Mouse (Mus musculus) 416B (cell line): ENCODE results near the gene Zp1.

Source experiments
- DNase-seq: peaks from one replicate; pipeline ENCODE4 v3.0.0; 2011; ENCODE audit warnings: low read depth

Zp1 gene

DNA sequence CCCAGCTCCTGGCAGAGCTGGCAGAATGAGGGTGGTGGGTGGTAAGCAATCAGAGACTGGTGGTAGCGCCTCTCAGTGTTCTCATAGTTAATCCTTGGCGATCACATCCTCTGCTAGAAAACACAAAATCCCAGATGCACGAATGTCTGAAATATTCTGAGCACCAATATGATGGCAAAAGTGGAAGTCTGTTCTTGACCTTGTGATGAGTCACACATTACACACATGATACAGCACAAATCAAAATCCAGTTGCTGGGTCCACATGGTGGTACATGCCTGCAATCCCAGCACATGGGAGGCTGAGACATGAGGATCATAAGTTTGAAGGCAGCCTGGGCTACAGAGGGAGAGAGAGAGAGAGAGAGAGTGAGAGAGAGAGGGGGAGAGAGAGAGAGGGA is 626 bp upstream of the Zp1 start:
- DNase-seq = peak; percentile 23

DNA sequence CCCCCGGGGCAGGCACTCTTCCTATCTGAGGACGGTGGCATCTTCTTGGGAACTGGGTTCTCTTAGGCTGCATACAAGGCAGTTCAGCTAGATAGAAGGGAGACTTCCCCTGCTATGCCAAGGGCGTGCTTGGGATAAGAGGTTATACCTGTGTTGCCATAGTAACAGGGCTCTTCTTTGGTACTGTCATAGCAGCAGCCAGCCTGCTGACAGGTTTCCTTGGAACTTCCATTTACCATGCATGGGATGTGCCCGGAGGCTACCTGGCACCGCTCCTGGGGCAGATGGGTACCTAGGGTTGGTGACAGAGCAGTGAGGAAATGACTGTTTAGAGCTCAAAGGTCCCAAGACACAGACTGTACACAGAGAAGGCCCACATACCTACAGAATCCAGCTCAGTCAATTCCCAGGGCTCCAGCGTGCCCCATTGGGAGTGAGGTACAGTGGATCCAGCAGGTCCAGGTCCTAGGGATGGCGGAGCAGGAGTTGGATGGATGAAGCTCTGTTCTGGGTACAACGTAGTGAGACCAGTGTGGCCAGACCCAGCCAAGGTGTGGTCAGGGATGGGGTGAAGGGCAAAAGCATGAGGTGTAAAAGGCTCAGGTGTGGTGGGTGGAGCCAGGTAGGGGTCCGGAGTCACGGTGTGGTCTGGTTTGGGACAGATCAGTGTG is 2.0 kb downstream of the Zp1 start:
- DNase-seq = no peak

DNA sequence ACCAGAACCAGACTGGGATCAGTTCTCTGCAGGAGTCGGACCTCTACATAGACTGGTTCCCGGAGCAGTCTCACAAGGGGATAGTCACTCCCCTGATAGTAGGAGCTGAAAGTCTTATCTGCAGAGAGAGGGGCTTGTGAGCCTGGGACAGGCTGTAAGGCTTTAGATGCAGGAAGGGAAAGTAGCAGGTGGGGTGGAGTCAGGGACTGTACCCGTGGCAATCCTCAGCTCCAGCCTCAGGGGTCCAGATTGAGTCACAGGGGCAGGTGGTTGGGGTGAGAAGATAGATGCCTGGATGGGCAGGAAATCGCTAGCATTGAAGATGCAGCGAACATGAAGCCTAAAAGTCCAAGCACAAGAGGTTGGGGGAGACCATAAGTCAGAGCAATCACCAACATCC is 3.9 kb downstream of the Zp1 start:
- DNase-seq = no peak

DNA sequence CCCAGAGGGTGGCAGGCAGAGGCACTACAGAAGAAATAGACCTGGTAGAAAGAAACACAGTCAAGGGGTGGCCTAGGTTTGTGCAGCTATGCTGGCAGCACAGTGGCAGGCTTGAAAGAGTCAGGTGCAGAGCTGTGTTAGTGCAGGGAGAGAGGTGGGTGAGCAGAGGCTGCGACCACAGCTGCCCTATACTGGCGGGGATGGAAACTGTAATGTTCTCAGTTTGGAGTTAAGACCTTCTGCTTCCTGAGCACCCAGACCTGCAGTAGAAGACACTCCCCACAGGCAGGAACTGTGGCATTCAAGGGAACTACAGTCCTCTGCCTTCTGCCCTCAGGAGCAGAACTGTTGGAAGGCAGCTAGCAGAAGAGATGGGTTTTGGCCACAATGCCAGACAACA is 5.6 kb downstream of the Zp1 start:
- DNase-seq = no peak

DNA sequence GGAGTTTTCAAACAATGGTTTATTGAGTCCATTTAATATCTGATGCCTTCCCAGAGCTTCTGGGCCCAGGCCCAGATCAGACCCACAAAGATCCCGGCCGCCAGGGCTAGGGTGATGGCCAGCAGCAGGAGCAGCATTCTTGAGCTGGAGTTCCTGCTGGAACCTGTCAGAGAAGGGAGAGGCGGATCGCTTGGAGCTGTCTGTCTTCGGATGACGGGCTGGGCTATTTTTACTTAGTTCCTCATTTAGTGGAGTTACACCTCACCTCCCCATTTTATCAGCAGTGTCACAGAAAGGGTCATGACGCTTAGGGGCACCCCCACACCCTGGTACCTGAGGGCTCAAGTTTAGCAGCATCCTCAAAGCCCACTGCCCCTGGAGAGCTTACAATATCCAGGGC is 6.1 kb downstream of the Zp1 start:
- DNase-seq = no peak

DNA sequence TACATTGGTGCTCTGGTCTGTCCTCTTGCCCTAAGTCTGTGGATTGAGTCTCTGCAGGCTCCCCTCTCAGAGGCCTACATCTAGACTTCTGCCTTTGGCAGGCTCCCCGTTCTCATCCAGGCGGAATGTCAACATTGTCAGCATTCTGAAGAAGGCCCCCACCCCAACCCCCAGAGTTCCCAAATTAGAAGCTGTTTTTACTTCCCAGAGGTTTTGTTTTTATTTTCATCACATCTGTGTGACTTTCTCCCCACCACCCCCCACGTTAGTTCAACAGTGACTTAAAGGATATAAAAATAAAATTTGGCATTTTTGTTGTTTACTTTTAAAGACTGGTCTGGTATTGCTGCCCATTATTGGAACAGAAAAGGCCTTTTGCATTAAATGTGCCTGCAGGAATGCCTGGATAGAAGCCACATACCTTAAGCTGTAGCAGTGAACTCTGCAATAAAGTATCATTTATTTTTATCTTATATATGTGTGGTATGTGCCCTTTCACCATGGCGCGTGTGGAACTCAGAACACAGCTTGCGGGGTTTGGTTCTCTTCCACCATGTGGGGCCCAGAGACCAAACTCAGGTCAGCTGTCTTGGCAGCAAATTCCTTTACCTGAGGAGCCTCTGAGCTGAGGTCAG is 11.2 kb downstream of the Zp1 start:
- DNase-seq = no peak

DNA sequence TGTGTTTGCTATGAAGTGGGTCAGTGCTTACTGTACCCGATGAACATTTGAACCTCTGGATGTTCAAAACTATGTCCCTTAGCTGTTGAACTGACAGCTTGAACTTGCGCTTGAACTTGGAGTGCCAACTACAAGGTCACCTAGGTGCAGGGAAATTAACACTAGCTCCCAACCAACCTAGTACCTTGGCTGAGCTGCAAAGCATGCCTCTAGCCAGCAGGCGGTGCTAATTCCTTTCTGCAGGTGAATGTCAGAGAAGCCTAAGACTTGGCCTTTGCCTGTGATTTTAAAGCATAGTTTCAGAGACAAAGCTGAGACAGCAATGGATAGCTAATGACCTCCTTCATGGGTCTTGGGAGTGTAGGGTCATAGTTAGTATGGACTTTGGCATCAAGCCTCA is 12.5 kb downstream of the Zp1 start:
- peak; percentile 55 for DNase-seq

DNA sequence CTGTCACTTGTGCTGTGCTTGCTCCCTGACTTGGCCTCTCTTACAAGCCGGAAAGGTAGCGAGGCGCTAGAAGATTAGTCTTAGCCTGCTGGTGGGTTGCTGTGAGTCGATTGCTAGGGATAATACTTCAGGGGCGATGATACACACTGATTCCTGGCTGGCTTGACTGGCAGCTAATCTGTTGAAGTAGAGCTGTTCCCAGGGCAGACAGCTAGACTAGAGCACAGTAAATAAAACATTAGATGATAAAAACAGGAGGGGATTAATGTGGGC is 14.8 kb downstream of the Zp1 start:
- DNase-seq = no peak

DNA sequence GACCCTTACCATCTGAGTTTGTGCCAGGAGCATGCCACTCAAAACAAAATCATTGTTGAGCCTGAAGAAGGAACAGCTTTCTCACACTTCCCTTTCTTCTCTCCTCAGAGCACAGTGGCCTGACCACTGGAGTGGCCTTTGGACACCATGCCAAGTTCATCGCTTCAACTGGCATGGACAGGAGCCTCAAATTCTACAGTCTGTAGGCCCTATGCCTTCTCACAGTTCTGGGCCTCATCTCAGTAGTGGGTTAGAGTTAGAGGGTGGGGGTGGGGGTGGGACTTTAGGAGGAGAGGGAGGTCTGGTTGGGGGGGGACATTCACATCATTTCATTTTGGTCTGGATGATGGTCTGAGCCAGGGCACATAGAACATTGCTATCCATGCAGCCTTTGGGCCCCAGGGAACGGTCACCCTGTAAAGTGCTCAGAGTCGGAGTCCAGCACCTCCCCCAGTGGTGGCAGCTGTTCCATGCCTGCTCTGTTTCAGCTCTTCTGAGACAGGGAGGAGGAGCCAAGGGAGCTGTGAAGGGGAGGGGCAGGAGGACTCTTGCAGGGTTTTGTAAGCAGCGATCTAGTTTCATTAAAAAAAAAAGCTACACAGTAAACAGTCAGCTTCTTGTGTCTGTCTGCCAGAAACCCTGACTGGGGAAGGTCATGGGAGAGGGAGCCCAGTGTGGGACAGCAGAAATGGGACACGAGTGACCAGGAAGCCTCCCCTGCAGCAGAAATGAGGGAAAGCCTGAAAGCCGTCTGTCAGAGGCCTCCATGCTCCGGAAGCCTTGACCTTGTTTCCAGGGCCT is 15.3 kb downstream of the Zp1 start:
- DNase-seq = peak; percentile 26

DNA sequence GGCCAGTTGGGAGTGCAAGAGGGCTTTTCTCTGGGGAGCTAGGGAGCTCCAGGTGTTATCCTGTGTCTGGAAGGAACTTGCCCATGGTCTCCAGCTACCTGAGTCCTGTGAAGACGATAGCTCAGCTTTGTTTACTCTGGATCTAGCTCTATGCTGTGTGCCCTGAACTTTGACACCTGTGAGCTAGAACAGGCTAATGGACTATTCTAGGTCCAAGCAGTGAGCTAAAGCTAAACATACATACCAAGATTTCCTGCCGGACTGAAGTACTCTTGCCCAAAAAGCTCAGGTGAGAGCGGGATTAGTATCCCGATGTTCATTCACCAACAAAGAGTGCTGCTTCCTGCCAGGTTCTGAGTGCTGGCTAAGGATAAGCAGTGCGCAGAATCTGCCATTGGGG is 15.9 kb downstream of the Zp1 start:
- DNase-seq = no peak

DNA sequence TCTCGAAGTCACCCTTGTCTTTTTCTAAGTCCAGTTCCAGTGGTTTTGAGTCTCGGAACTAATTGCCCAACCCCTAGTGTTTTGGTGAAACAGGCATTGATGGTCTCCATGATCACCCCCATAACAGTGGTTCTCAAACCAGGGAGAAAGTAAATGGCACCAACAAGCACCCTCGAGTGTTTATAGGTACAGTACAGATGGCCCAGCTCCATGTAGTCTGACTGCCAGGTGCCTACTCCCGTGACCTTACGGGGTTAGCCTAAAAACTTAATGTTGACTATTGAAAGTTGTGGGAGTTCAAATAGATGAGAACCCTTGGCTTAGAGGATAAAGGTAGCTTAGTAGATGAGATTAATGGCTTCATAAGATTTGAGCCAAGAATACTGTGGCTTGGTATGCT is 19.4 kb downstream of the Zp1 start:
- DNase-seq = no peak

DNA sequence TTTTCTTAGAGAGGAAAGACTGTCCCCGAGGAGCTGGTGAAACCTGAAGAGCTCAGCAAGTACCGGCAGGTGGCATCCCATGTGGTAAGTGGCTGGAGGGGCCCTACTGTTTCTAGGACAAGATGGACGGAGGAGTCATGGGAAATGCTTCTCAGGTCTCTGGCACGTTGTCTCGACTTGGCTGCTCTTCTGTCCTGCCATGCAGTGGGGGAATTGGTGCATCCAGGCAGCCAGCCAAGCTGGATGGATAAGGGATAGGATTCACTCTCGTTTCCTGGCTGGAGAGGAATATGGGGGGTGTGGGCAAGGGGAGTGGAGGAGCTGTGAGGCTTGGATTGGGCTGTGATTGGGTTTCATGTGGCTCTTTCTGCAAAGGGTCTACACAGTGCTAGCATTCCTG is 20.1 kb downstream of the Zp1 start:
- no peak for DNase-seq

DNA sequence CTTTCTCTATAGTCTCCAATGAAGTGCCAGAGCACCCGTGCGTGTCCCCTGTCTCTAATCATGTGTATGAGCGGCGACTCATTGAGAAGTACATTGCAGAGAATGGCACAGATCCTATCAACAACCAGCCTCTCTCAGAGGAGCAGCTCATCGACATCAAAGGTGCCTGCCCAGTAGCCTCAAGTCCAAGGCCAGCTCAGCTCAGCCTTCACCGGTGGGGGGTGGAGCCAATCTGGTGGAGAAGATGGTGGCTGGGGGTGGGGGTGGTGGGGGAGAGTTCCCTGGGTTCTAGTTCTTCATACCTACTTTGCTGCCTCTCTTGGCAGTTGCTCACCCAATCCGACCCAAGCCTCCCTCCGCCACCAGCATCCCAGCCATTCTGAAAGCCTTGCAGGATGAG is 22.9 kb downstream of the Zp1 start:
- DNase-seq = no peak

DNA sequence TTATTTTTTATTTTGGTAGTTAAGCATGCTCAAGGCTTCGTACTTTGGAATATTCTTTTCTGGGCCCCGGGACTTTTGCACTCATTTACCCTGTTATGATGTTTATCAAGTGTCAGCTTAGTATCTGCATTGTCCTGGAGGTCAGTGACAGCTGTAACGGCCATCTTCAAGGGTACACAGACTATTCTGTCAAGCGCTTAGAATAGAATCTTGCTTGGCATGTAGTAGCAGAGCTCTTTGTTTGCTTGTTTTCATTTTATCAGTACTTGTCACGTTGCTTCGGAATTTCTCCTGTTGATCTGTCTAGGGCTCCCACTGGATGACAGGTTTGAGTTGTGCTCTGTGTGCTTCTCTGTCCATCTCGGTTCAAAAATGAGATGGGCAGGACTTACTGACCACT is 23.6 kb downstream of the Zp1 start:
- no peak for DNase-seq

DNA sequence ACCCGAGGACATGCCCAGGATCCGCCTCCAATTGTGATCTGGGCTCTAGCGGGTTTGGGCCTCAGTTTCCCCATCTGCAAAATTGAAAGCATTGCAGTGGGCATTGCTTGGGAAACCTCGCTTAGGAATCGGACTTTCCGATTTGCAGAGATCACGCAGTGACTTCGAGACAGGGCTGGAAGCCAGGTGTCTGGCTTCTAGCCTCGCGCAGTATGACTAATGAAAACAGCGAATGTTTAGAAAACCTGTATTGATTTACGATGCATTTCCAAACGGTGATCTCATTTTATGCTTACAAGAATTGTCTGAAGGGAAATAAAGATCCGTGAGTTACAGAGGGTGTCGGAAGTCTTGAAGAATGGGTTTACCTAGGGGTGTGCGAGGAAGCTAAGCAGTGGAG is 24.7 kb downstream of the Zp1 start:
- peak; percentile 40 for DNase-seq

DNA sequence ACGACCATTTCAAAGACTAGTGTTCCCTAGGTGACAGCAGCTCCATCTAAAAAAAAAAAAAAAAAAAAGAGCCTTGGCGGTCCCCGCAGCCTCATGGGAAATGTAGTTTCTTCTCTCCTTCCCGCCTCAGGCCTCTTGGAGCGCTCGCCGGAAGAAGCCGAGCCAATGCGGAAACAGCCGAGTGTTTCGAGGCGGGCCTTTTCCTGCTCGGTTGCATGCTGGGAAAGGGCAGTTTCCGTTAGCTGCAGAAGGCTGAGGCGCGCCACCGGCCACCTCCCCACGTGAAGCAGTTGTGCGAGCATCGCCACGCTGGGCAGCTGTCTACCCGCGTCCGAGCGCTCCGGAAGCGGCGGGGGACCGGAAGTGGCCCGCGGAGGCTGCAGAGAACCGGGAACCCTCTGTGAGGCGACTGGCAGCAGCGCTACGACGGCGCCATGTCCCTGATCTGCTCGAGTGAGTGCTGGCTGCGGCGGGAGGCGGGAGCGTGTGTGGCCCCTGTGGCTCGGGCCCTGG is 25.4 kb downstream of the Zp1 start, which contains the start of gene Prpf19:
Prpf19 (plus strand) TSS at position 216 of the 513 bp plus-strand sequence.
- peak; percentile 97 for DNase-seq

DNA sequence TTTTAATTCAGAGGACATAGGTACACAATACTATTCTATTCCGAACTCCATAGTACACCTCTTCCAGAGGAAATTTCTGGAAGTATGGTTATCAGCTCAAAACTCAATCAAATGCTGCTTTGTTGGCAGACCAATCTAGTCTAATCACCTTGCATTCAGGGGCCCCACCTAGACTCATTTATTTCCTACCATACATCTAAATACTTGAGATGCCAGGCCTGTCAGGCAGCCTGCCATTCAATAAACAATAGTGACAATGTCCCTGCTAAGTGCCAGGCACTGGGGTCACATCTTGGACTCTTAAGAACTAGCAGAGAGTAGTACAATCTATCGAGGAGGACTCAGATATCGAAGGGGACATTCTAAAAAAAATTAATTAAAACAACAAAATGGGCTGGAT is 28.2 kb downstream of the Zp1 start:
- no peak for DNase-seq

DNA sequence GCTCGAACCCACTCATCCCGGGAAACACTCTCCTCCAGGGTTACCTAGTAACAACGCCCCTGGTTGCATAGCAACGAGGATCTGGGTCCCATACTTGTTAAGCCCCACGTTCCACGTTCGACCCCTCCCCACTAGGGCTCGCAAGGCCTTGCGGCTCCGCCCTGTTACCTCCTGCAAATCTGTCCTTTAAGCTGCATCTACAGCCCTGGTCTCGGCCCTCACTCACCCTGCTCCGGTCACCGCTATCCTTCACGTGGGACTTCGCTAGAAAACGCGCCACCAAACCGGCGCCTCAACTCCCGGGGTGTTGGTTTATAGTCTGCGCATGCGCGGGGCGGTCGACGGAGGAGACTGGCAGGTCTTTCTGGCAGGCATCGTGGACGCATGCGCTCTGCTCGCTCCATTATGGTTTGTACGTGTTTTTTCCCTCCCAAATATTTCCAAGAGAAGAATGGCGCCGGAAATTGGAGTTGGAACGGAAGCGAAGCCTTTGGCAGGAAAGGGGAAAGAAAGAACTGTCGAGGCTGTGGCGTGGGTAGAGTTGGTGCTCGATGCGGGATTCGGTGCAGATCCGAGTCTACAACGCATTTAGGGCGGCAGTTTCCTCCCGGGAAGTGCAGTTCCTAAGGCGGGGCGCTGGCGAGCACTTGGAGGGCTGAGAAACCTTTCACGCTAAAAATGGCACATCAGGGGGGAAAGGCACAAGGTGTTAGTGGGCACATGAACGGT is 38.8 kb downstream of the Zp1 start, which contains the start of gene Tmem109:
Tmem109 (minus strand) TSS at position 576 of the 729 bp plus-strand sequence.
- peak; percentile 89 for DNase-seq

DNA sequence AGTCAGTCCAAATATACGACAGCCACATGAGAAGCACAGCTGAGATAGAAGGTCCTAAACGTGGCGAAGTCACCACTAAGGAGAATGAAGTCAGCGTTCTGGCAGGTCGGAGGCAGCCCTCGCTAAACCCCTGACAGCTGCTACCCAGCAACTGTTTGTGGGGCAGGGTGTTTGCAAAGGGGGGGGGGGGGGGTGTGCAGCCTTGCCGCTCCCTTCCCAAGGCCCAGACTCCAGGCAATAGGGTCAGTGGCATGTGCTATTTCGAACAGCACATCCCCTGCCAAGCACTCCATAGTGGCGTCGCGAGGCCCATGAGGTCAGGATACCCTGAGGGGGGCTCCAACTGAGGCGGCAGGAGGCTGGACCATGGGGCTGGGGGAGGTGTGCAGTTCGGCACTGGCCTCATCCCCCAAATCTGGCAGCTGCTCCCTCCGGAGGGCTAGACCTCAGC is 39.4 kb downstream of the Zp1 start:
- peak; percentile 9 for DNase-seq

DNA sequence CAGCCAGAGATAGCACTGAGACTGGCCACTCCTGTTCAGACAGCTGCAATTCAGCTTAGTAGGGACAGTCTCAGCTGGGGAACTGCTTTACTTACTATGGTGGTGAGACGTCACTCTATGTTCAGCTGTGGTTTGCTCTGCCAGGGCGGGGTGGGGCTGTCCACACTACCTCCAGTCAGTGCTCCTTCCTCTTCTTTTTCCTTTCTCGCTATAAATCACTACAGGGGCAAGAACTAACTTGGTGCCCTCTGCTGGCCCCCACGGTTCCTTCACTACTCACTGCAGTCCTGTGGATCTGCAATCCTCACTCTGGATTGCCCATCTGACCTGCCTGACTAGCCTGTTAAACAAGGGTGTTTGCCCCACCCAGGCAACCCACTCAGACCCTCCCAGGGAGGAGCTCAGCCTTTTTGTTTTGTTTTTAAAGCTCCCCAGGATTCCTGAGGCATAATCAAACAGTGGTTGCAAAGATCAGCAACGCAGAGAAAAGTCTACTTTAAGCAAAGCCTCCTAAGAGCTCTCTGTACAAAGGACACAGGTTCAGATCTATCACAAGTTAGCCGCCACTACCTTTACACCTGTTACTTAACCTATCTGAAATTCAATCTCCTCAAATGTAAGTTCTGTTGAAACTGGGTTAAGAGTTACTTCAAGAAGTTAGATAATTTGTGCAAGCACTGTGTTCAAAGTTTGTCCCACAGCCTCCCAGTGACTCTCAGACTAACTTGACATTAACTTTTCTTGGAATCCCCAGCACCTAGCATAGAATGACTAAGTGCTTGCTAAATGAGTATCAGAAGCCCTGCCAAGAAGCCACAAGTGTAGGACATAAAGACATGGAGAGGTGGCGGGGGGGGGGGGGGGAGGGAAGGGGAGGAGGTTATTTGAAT is 40.1 kb downstream of the Zp1 start:
- DNase-seq = peak; percentile 73

DNA sequence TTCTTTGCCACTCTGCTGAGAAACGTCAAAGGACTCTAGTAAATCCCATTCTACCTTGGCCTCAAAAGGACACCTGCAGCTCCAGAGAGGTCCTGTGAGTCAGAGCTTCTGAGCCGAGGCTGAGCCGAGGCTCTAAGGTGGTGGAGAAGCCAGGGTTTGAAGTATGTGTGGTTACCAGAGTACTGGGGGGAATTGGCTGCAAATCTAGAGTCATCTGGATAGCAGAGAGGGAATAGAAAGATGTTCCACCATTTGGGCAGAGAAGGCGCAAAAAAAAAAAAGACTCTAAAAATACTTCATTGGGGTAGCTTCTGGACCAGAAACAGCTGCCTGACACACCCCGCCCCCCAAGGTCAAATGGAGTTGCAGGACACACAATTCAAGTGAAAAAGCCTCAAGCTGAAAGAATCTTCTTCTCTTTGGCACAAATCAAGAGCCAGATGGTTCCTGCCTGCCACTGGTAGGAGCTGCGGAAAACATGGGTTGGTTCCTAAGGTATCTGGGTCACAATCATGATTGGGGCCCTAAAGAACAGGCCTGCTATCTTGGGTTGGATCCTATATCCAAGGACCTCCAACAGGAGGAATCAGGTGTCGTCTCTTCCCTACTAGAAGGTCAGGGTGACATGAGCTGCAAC is 42.1 kb downstream of the Zp1 start:
- no peak for DNase-seq
